ENCODE assay signal across 9 mouse cellular contexts in the genomic region with DNA sequence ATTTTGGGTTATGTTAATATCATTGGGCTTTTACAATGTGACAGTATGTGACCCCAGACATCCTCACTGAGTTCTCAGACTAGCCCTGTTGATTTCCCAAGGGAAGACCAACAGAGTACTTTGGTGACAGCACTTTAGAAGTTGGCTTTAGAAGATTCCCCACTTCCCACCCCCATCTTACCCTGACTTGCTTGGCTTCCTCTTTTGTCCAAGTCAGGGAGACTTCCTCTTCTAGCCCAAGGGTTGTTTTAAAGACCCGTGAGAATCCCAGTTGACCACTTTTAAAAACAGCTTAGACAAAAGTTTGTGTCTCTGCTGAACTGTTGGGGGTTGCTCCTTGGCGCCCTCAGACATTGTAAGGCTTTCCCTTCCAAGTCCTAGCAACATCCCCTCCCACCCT. TPM values are rescaled to one million over a fixed set of nuclear protein-coding genes. Genes with fewer than 3 reads are reported as not detected.
DNase-seq lines count a peak whose midpoint lies in the region; ATAC-seq and TF ChIP-seq lines count a peak whose summit lies in the region.
"Had no signal": no experiment of that assay in that cellular context is flagged by ENCODE, and none has a peak within 500 bp of the region (broad histone marks: within the 10 kb centered on the region; RNA-seq: fewer than 3 reads in every experiment).

No protein-coding gene starts in this region.

- no peaks in the 10 kb centered on the region for H3K27me3 ChIP-seq in hindbrain, embryonic 14.5 days (ENCODE audit: control insufficient read depth, insufficient read depth, low read length)
- H3K27me3 ChIP-seq in midbrain, embryonic 13.5 days, result no peaks in the 10 kb centered on the region

- no peak overlapping the region for H3K9ac ChIP-seq in hindbrain, embryonic 14.5 days
- no peak overlapping the region for H3K9ac ChIP-seq in midbrain, embryonic 13.5 days (replicated peaks)

- peak overlapping the region; percentile 74 for H3K27ac ChIP-seq in layer of hippocampus, adult 2 months
- peak overlapping the region; percentile 52 for H3K27ac ChIP-seq in brown adipose tissue, adult 24 weeks (replicated peaks; ENCODE audit: low read depth, low read length)
- H3K27ac ChIP-seq in hindbrain, embryonic 14.5 days, result no peak overlapping the region
- no peak overlapping the region for H3K27ac ChIP-seq in midbrain, embryonic 13.5 days

- no peaks in the 10 kb centered on the region for H3K36me3 ChIP-seq in hindbrain, embryonic 14.5 days (replicated peaks; ENCODE audit: control insufficient read depth, insufficient read depth)
- H3K36me3 ChIP-seq in midbrain, embryonic 13.5 days, result no peaks in the 10 kb centered on the region

- TF ChIP-seq CTCF in layer of hippocampus, adult 2 months (conservative IDR thresholded peaks at IDR 0.05), result no peak

- ATAC-seq in hindbrain, embryonic 14.5 days (ENCODE audit: low FRiP score), result no peak
- no peak for ATAC-seq in midbrain, embryonic 13.5 days

- H3K9me3 ChIP-seq in hindbrain, embryonic 14.5 days (ENCODE audit: control insufficient read depth, low read length), result no peaks in the 10 kb centered on the region
- H3K9me3 ChIP-seq in midbrain, embryonic 13.5 days, result no peaks in the 10 kb centered on the region

- H3K4me2 ChIP-seq in hindbrain, embryonic 14.5 days (replicated peaks), result 0 out of 2 replicates have a peak overlapping the region, but pooled peaks have one; percentile 65
- H3K4me2 ChIP-seq in midbrain, embryonic 13.5 days (replicated peaks), result peak overlapping the region; percentile 23

- H3K4me1 ChIP-seq in brown adipose tissue, adult 24 weeks (ENCODE audit: control insufficient read depth, insufficient read depth, insufficient read length, low read length), result peaks cover 45% of the 10 kb centered on the region
- peaks cover 44% of the 10 kb centered on the region for H3K4me1 ChIP-seq in hindbrain, embryonic 14.5 days (replicated peaks; ENCODE audit: control insufficient read depth, insufficient read depth, low read length)
- H3K4me1 ChIP-seq in midbrain, embryonic 13.5 days (replicated peaks), result peaks cover 62% of the 10 kb centered on the region

- DNase-seq in layer of hippocampus, adult 2 months (ENCODE audit: low spot score in 2 of 2), result no peak
- no peak for DNase-seq in layer of hippocampus, postnatal 14 days (ENCODE audit: low spot score in 2 of 2)
- DNase-seq in hindbrain, embryonic 14.5 days (ENCODE audit: low spot score), result no peak
- no peak for DNase-seq in embryo, embryonic 10 days (ENCODE audit: low spot score)
- no peak for DNase-seq in layer of hippocampus, adult 8-10 months (ENCODE audit: low spot score in 2 of 2)
- no peak for DNase-seq in adrenal gland, postnatal 10 days

- 8% methylated on average over 2 of the region's 2 CpGs for WGBS in hindbrain, embryonic 14.5 days
- 15% methylated on average over 2 of the region's 2 CpGs for WGBS in midbrain, embryonic 13.5 days

- no peak overlapping the region for H3K4me3 ChIP-seq in layer of hippocampus, adult 2 months
- H3K4me3 ChIP-seq in brown adipose tissue, adult 24 weeks (ENCODE audit: insufficient read depth, low read depth, low read length), result no peak overlapping the region
- no peak overlapping the region for H3K4me3 ChIP-seq in hindbrain, embryonic 14.5 days (replicated peaks; ENCODE audit: low read length)
- no peak overlapping the region for H3K4me3 ChIP-seq in midbrain, embryonic 13.5 days (replicated peaks)

RNA-seq across cellular contexts. Expression of gene Qrfp, which starts 47.1 kb away (rescaled TPM):
- total RNA-seq in layer of hippocampus, adult 2 months (2021), result not detected
- not detected for total RNA-seq in layer of hippocampus, postnatal 14 days (2021)
- polyA plus RNA-seq in brown adipose tissue, adult 24 weeks (2012; ENCODE audit: insufficient read depth, insufficient read length, missing spikeins), result not detected in 2 replicates
- polyA plus RNA-seq in hindbrain, embryonic 14.5 days (2014; fragmentation: Nextera tagmentation; extraction: Ambion mirVana), result not detected in 2 replicates
- 0.06 and 0.12 TPM in 2 replicates for polyA plus RNA-seq in midbrain, embryonic 13.5 days (2015; fragmentation: Nextera tagmentation; extraction: Ambion mirVana)
- not detected for total RNA-seq in layer of hippocampus, adult 8-10 months (2022)
- total RNA-seq in adrenal gland, postnatal 10 days (2021), result not detected
- total RNA-seq: left cerebral cortex, postnatal 14 days had no signal

Comparison
In these comparisons a context has a peak if more than half of its experiments do, and no peak if none do; other contexts are left out.
1. H3K27ac ChIP-seq: peak in layer of hippocampus, adult 2 months (single experiment) and brown adipose tissue, adult 24 weeks (single experiment); none in hindbrain, embryonic 14.5 days (single experiment) and midbrain, embryonic 13.5 days (single experiment).